Mouse (Mus musculus) hindbrain, postnatal 0 days (tissue): Measurements from ENCODE around the gene Ube2h. TPM values are rescaled to one million over a fixed set of nuclear protein-coding genes. Genes with fewer than 3 reads are reported as not detected.

ENCODE experiments used
- ATAC-seq: fragments of 200-750 bp; cut with Nextera tagmentation; 2 replicates; pipeline ENCODE4 v1.8.0; 2017; ENCODE audit warnings: mild to moderate bottlenecking, moderate TSS enrichment, moderate library complexity
- DNase-seq: peaks from one replicate; pipeline ENCODE4 v3.0.0-alpha.2; 2015; ENCODE audit warnings: low spot score
- H3K27ac ChIP-seq: fragments of 300-500 bp; sonication (generic); 2 replicates; pipeline ENCODE4 v1.5.1; 2014; ENCODE audit warnings: mild to moderate bottlenecking
- H3K27me3 ChIP-seq: fragments of 300-500 bp; sonication (generic); 2 replicates; pipeline ENCODE4 v1.6.1; 2014; ENCODE audit warnings: low read length, mixed read lengths; ENCODE audit not compliant: insufficient read depth
- H3K36me3 ChIP-seq: fragments of 300-500 bp; sonication (generic); 2 replicates; pipeline ENCODE4 v1.6.1; 2014; ENCODE audit warnings: low read length, mixed read lengths; ENCODE audit not compliant: insufficient read depth
- H3K4me1 ChIP-seq: fragments of 300-500 bp; sonication (generic); 2 replicates; pipeline ENCODE4 v1.6.1; 2014; ENCODE audit warnings: antibody characterized with exemption, low read length, mixed read lengths; ENCODE audit not compliant: insufficient read depth
- H3K4me2 ChIP-seq: fragments of 300-500 bp; sonication (generic); 2 replicates; pipeline ENCODE4 v1.6.1; 2014; ENCODE audit warnings: low read depth, mild to moderate bottlenecking, low read length, moderate library complexity, mixed read lengths
- H3K4me3 ChIP-seq: fragments of 300-500 bp; sonication (generic); 2 replicates; pipeline ENCODE4 v1.5.1; 2014; ENCODE audit warnings: low read length
- H3K9ac ChIP-seq: fragments of 300-500 bp; sonication (generic); replicated peaks from 2 replicates; pipeline ENCODE4 v1.6.1; 2014; ENCODE audit warnings: mild to moderate bottlenecking, low read length, moderate library complexity, mixed read lengths
- H3K9me3 ChIP-seq: fragments of 300-500 bp; sonication (generic); 2 replicates; pipeline ENCODE4 v1.6.1; 2016; ENCODE audit warnings: low read length, mixed read lengths
- CTCF ChIP-seq: IDR thresholded peaks from 2 replicates; pipeline ENCODE4 v1.5.1; 2016; ENCODE audit warnings: antibody characterized with exemption, control low read depth, low read depth
- WGBS: fragments of 180-500 bp; shearing (Covaris S2); extraction: QIAGEN DNeasy Blood & Tissue Kit; methylation state at CpG from one replicate; pipeline ENCODE4 v1.1.7; 2014; 5-methylcytosine and 5-hydroxymethylcytosine counted together
- polyA plus RNA-seq: library from polyadenylated mRNA; unstranded; fragments of >200 nt; fragmentation: Nextera tagmentation; extraction: Ambion mirVana; gene quantifications from 2 replicates; pipeline ENCODE4 v1.2.1, GENCODE M21; 2015
- total RNA-seq: library from RNA; depleted of rRNA; stranded (reverse); fragments of >200 nt; gene quantifications from 2 replicates; pipeline ENCODE4 v1.2.3, GENCODE M21; 2014

Ube2h gene
- total and polyA plus RNA-seq, 2 experiments from 2014 or later, result 41.6 to 42.1 TPM

GRCm38 (mm10) chr6:30177305-30177704 is 127.0 kb downstream of the Ube2h start:
- H3K9me3 ChIP-seq, result no peaks in the 10 kb centered on the region
- H3K27ac ChIP-seq, result no peak overlapping the region
- H3K4me2 ChIP-seq, result no peak overlapping the region
- no peak overlapping the region for H3K4me3 ChIP-seq
- no peaks in the 10 kb centered on the region for H3K36me3 ChIP-seq
- no peak for DNase-seq
- H3K27me3 ChIP-seq, result peaks cover 61% of the 10 kb centered on the region
- TF ChIP-seq CTCF, result no peak
- H3K4me1 ChIP-seq, result no peaks in the 10 kb centered on the region; the same call in 1 of the 2 replicates
- no peak for ATAC-seq
- WGBS, result 2% methylated on average over 14 of the region's 14 CpGs
- H3K9ac ChIP-seq, result no peak overlapping the region

GRCm38 (mm10) chr6:30176496-30176895 is 127.8 kb downstream of the Ube2h start:
- H3K27ac ChIP-seq, result no peak overlapping the region
- H3K9me3 ChIP-seq, result no peaks in the 10 kb centered on the region
- WGBS, result 5% methylated on average over 12 of the region's 12 CpGs
- H3K36me3 ChIP-seq, result no peaks in the 10 kb centered on the region
- no peak overlapping the region for H3K9ac ChIP-seq
- H3K4me2 ChIP-seq, result no peak overlapping the region
- no peak for TF ChIP-seq CTCF
- H3K4me3 ChIP-seq, result no peak overlapping the region
- H3K4me1 ChIP-seq, result no peaks in the 10 kb centered on the region; the same call in 1 of the 2 replicates
- no peak for ATAC-seq
- no peak for DNase-seq
- H3K27me3 ChIP-seq, result peaks cover 69% of the 10 kb centered on the region

DNA sequence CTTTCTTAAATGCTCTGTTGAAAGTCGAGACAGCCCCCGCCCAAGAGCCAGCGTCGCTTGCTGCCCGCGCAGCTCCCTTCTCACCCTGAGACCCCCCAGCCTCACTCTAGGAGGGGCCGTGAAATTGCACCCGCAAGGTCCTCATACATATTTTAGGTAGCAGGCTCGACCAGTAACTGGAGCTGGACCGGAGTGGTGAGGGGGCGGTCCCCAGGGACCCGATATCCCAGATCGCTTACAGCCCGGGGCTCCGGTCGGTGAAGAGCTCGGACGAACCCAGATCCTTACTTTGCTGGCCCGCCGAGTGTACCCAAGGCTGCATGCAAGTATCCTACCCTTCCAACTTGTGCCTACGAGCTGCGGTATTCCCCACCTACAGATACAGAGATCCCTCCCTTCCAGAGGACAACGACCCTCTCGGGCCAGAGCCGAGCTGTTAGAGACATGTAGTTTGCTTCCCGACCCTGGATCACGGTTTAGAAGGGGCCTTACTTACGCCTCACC is 128.4 kb downstream of the Ube2h start:
- Histone ChIP-seq H3K4me3 (peak overlapping the region; percentile 14), H3K4me1 (no peaks in the 10 kb centered on the region; the same call in 1 of the 2 replicates), H3K27ac (no peak overlapping the region), H3K9ac (no peak overlapping the region), H3K4me2 (no peak overlapping the region; the same call in 1 of the 2 replicates), H3K27me3 (peaks cover 75% of the 10 kb centered on the region), H3K9me3 (no peaks in the 10 kb centered on the region), H3K36me3 (no peaks in the 10 kb centered on the region)
- DNase-seq (no peak), ATAC-seq (no peak)
- 1% methylated on average over 28 of the region's 28 CpGs for WGBS
- no peak for TF ChIP-seq CTCF

DNA sequence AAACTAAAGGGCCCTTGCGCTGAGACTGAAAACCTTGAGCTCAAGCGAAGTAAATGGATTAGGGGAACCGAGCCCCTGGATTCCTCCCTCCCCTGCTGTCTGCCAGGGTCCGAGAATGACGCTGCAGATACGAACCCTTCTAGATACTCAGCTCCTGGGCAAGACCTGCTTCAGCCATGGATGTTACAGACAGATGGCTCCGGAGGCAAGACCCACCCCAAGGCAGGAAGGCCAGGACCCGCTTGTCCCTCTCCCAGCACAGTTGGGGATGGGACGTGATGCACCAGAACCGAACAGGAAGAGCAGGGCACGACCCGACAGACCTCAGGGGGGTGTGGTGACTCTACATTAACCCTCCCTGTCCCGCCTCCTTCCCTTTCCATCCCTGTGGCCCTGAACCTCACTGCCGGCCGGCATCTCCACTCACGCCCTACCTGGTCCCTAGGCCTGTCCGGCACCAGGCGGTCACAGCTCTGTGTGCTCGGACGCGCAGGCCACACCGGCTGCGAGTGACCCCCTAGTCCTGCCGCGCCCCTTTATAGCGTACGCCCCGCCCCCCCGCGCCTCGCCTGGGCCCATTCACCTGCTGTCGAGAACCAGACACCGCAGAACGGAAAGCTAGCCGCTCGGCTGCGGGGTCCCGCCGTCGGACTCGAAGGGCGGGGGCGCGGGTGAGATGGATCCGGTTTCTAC is 129.0 kb downstream of the Ube2h start:
- no peak overlapping the region for H3K27ac ChIP-seq
- H3K9me3 ChIP-seq, result no peaks in the 10 kb centered on the region
- H3K36me3 ChIP-seq, result no peaks in the 10 kb centered on the region
- H3K9ac ChIP-seq, result no peak overlapping the region
- no peak for DNase-seq
- peak overlapping the region; percentile 14 for H3K4me3 ChIP-seq
- no peak for TF ChIP-seq CTCF
- no peaks in the 10 kb centered on the region; the same call in 1 of the 2 replicates for H3K4me1 ChIP-seq
- H3K27me3 ChIP-seq, result peaks cover 77% of the 10 kb centered on the region
- WGBS, result under 1% methylated on average over 45 of the region's 45 CpGs
- H3K4me2 ChIP-seq, result peak overlapping the region; percentile 21
- ATAC-seq, result no peak

DNA sequence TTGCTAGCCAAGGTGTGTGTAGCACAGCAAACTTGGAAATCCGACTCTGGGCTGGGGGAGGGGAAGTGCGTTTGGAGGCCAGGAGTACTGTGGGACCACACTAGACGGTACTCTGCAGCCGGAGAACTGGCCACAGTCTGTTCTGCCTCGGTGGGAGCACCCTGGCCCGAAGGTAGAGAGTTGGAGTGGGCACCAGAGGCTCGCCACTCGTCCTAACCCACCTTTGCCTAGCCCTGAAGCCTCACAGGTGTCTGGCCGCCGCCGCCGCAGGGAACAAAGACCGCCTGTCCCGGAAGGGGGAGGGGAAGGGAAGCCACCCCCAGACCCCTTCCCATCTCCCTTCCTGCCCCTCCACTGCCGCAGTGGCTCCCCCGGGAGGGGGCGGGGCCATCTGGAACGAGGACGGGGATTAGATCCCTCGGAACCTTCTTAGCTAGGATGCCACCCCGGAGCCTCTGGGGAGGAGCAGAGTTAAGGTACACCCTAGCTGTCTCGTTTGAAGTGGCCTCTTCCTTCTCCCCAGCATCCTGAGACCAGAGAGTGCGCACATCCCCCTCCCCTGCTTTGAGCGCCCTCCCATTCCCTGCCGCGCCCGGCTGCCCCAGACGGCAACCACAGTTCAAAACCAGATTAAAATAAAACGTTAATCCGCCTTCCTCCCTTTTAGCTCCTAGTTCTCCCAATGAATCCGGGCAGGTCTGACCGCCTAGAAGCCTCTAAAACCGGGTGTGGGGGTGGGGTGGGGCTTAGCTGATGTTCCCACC is 129.7 kb downstream of the Ube2h start:
- under 1% methylated on average over 30 of the region's 33 CpGs for WGBS
- no peaks in the 10 kb centered on the region for H3K36me3 ChIP-seq
- H3K4me2 ChIP-seq, result peak overlapping the region; percentile 22; the same call in 1 of the 2 replicates
- no peaks in the 10 kb centered on the region; the same call in 1 of the 2 replicates for H3K4me1 ChIP-seq
- DNase-seq (no peak), ATAC-seq (no peak)
- no peak overlapping the region for H3K27ac ChIP-seq
- H3K9me3 ChIP-seq, result no peaks in the 10 kb centered on the region
- H3K27me3 ChIP-seq, result peaks cover 70% of the 10 kb centered on the region
- H3K4me3 ChIP-seq, result peak overlapping the region; percentile 18
- TF ChIP-seq CTCF, result no peak
- H3K9ac ChIP-seq, result no peak overlapping the region

DNA sequence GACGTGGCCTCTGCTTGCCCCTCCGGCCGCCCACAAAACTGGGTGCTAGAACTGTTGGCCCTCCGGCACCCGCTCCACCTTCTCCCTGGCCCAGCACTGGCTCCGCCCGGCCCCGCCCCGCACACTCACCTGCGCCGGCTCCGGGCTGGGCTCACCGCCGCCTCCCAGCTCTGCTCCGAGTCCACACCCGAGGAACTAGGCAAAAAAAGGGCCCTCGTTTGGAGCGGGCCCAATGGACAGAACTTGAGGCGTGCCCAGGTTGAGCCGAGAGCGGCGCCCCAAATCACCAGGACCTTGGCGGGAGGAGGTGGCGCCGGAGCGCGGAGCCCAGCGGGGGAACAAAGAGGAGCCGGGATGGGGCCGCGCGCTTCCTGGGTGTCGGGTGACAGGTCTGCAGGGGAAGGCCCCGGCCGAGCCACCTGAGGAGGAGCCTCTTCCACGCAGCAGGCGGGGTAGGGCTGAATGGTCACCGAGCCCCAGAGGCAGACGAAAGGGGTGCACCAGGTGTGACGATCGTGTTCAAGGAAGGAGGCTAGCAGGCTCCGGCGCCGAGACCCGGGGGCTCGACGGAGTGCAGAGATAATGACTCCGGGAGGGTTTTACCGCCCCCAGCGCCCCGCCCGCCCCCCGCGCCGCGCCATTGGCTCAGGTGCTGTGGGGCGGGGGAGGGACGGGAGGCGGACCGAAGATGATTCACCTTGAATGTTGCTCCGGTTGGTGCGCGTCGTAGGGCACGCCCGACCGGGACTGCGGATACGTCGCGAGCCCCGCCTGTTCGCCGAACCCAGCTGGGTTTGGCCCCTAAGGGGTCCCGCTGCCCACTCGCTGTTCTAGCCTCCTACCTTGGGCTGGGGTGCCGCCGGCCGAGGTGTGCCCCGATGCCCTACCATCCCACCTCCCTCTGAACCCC is 130.5 kb downstream of the Ube2h start:
- WGBS, result under 1% methylated on average over 73 of the region's 80 CpGs
- H3K27ac ChIP-seq, result no peak overlapping the region
- no peak for TF ChIP-seq CTCF

More for the DNA sequence above, 130.5 kb downstream of the Ube2h start:
- Histone ChIP-seq H3K9ac (no peak overlapping the region), H3K4me3 (peak overlapping the region; percentile 18), H3K4me2 (peak overlapping the region; percentile 22), H3K27me3 (peaks cover 63% of the 10 kb centered on the region), H3K36me3 (no peaks in the 10 kb centered on the region), H3K9me3 (no peaks in the 10 kb centered on the region), H3K4me1 (no peaks in the 10 kb centered on the region; the same call in 1 of the 2 replicates)
- DNase-seq, result no peak
- no peak; the same call in 1 of the 2 replicates for ATAC-seq
